Mouse (Mus musculus) C2C12 (cell line): ENCODE results near the gene Zc3h12a. TPM values are rescaled to one million over a fixed set of nuclear protein-coding genes. Genes with fewer than 3 reads are reported as not detected.

Experiments
- H3K27me3 ChIP-seq: one replicate; pipeline ENCODE4 v1.6.1; 2011; ENCODE audit not compliant: control insufficient read depth, insufficient read depth, insufficient read length
- H3K36me3 ChIP-seq: one replicate; pipeline ENCODE4 v1.6.1; 2011; ENCODE audit not compliant: control insufficient read depth, insufficient read depth
- H3K4me3 ChIP-seq: one replicate; pipeline ENCODE4 v1.5.1; 2011; ENCODE audit warnings: mild to moderate bottlenecking, control low read depth; ENCODE audit not compliant: poor library complexity, insufficient read depth, severe bottlenecking
- H3K79me2 ChIP-seq: one replicate; pipeline ENCODE4 v1.6.1; 2011; ENCODE audit not compliant: control insufficient read depth, insufficient read depth
- H3K79me3 ChIP-seq: one replicate; pipeline ENCODE4 v1.6.1; 2011; ENCODE audit warnings: low read depth, control low read depth
- H3ac ChIP-seq: one replicate; pipeline ENCODE3; 2011; ENCODE audit warnings: low read depth; ENCODE audit not compliant: control insufficient read depth, insufficient read length
- CEBPB ChIP-seq: IDR thresholded peaks from one replicate; pipeline ENCODE4 v1.6.1; 2011; ENCODE audit warnings: low read depth, mild to moderate bottlenecking, control low read depth, moderate library complexity
- CTCF ChIP-seq: IDR thresholded peaks from one replicate; pipeline ENCODE4 v1.5.1; 2011; ENCODE audit not compliant: control insufficient read depth, insufficient read depth, insufficient read length
- FOSL1 ChIP-seq: IDR thresholded peaks from one replicate; pipeline ENCODE4 v1.8.0; 2011; ENCODE audit warnings: mild to moderate bottlenecking, low read length; ENCODE audit not compliant: poor library complexity, insufficient read depth, severe bottlenecking
- MAX ChIP-seq: IDR thresholded peaks from one replicate; pipeline ENCODE4 v1.6.1; 2011; ENCODE audit warnings: mild to moderate bottlenecking, control low read depth
- MYOD1 ChIP-seq: IDR thresholded peaks from one replicate; pipeline ENCODE4 v1.6.1; 2011; ENCODE audit warnings: low read depth; ENCODE audit not compliant: control insufficient read depth, insufficient read length
- MYOG ChIP-seq: IDR thresholded peaks from one replicate; pipeline ENCODE4 v1.6.1; 2011; ENCODE audit not compliant: control insufficient read depth, insufficient read length; ENCODE audit errors: extremely low read depth
- USF1 ChIP-seq: IDR thresholded peaks from one replicate; pipeline ENCODE4 v1.6.1; 2011; ENCODE audit warnings: low read depth, mild to moderate bottlenecking, control low read depth, moderate library complexity
- polyA plus RNA-seq: library from polyadenylated mRNA; unstranded; fragments of >200 nt; fragmentation: generic; extraction: Trizol; gene quantifications from one replicate; pipeline ENCODE4 v1.2.1, GENCODE M21; 2012; ENCODE audit warnings: missing spikeins

Zc3h12a gene
- polyA plus RNA-seq, 1 experiment: 6.7 TPM

- TF ChIP-seq CEBPB (no peak), MAX (no peak), MYOG (no peak)
- Histone ChIP-seq H3K79me2 (no peaks in the 10 kb centered on the region), H3K27me3 (no peaks in the 10 kb centered on the region), H3K36me3 (no peaks in the 10 kb centered on the region), H3K79me3 (no peaks in the 10 kb centered on the region), H3ac (no peak overlapping the region), H3K4me3 (no peak overlapping the region)
Observed at GRCm38 (mm10) chr4:125173150-125173549, 45.5 kb upstream of the Zc3h12a start.

- Histone ChIP-seq H3K36me3 (no peaks in the 10 kb centered on the region), H3ac (no peak overlapping the region), H3K79me3 (no peaks in the 10 kb centered on the region), H3K79me2 (no peaks in the 10 kb centered on the region), H3K27me3 (no peaks in the 10 kb centered on the region), H3K4me3 (no peak overlapping the region)
- TF ChIP-seq CEBPB (no peak), MYOG (no peak), CTCF (no peak), MYOD1 (no peak), FOSL1 (no peak), MAX (no peak), USF1 (no peak)
Observed at GRCm38 (mm10) chr4:125172736-125173135, 45.1 kb upstream of the Zc3h12a start.

GRCm38 (mm10) chr4:125167723-125168122 is 40.1 kb upstream of the Zc3h12a start:
- Histone ChIP-seq H3K36me3 (no peaks in the 10 kb centered on the region), H3ac (no peak overlapping the region), H3K4me3 (no peak overlapping the region), H3K27me3 (no peaks in the 10 kb centered on the region), H3K79me2 (no peaks in the 10 kb centered on the region), H3K79me3 (no peaks in the 10 kb centered on the region)
- TF ChIP-seq MAX: no peak
- no peak for TF ChIP-seq CEBPB
- no peak for TF ChIP-seq CTCF
- TF ChIP-seq FOSL1: no peak
- no peak for TF ChIP-seq USF1
- TF ChIP-seq MYOG: no peak
- no peak for TF ChIP-seq MYOD1

GRCm38 (mm10) chr4:125164861-125165260 is 37.2 kb upstream of the Zc3h12a start:
- Histone ChIP-seq H3ac (no peak overlapping the region), H3K79me3 (no peaks in the 10 kb centered on the region), H3K36me3 (no peaks in the 10 kb centered on the region), H3K27me3 (no peaks in the 10 kb centered on the region), H3K79me2 (no peaks in the 10 kb centered on the region), H3K4me3 (no peak overlapping the region)
- TF ChIP-seq MYOD1 (no peak), FOSL1 (no peak), MAX (no peak), MYOG (no peak), CEBPB (no peak), CTCF (no peak), USF1 (no peak)

- TF ChIP-seq FOSL1 (no peak), USF1 (no peak), MYOG (no peak), MAX (no peak), CTCF (no peak), CEBPB (no peak), MYOD1 (no peak)
- H3K79me3 ChIP-seq: no peaks in the 10 kb centered on the region
- no peak overlapping the region for H3ac ChIP-seq
- no peak overlapping the region for H3K4me3 ChIP-seq
- H3K79me2 ChIP-seq: no peaks in the 10 kb centered on the region
- H3K27me3 ChIP-seq: no peaks in the 10 kb centered on the region
- H3K36me3 ChIP-seq: no peaks in the 10 kb centered on the region
Observed at GRCm38 (mm10) chr4:125162701-125163100, 35.1 kb upstream of the Zc3h12a start.

- H3K27me3 ChIP-seq: no peaks in the 10 kb centered on the region
- H3K36me3 ChIP-seq: no peaks in the 10 kb centered on the region
- no peak for TF ChIP-seq CEBPB
- no peak for TF ChIP-seq FOSL1
- TF ChIP-seq MAX: no peak
- TF ChIP-seq MYOD1: no peak
- no peak for TF ChIP-seq USF1
- TF ChIP-seq CTCF: no peak
- no peak for TF ChIP-seq MYOG
- H3ac ChIP-seq: no peak overlapping the region
- no peaks in the 10 kb centered on the region for H3K79me2 ChIP-seq
- H3K79me3 ChIP-seq: no peaks in the 10 kb centered on the region
- no peak overlapping the region for H3K4me3 ChIP-seq
Observed at GRCm38 (mm10) chr4:125161392-125161791, 33.8 kb upstream of the Zc3h12a start.
